Mouse (Mus musculus) mouse embryonic stem cell (cell line): Measurements from ENCODE around the gene Lhx6.

Experiments
- in situ Hi-C, 2 experiments: fragments of 300-500 bp; cut with MboI; formaldehyde crosslinking; loops; 1 replicate in 1 of 2; 3 replicates in 1 of 2; pipeline ENCODE4 v1.14.3; 2019 to 2020; ENCODE audit warnings: low sequenced_read_pairs in 2 of 2, low pct_unique_long_range_greater_than_20kb in 1 of 2, mixed read lengths in 1 of 2; ENCODE audit not compliant: unreplicated experiment in 1 of 2

Gene Lhx6

GRCm38 (mm10) chr2:36097129-36097815, 7.9 kb downstream of the Lhx6 start:
- in situ Hi-C loops = no loop called here

- in situ Hi-C loops = no loop called here
Observed at GRCm38 (mm10) chr2:36093914-36094475, 11.2 kb downstream of the Lhx6 start.

DNA sequence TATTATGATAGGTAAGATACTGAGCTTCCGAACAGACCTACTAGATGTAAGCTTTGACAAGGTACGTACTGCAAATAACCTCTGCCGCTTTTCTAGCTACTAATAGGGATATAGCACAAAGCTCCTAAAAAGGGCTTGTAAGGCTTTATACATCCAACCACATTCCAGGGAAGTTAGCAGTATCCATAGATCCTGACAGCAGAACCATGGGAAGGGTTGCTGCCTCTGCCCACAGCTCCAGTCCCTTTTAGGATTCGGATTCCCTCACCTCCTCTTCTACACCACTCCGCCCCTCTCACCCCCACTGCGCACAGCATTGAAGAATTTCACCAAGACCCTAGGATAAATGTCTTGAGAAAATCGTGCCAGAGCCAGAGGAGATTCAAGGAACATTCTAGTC, 11.9 kb downstream of the Lhx6 start:
- in situ Hi-C loops = no loop called here

GRCm38 (mm10) chr2:36092748-36093147, 12.5 kb downstream of the Lhx6 start:
- in situ Hi-C loops = no loop called here

DNA sequence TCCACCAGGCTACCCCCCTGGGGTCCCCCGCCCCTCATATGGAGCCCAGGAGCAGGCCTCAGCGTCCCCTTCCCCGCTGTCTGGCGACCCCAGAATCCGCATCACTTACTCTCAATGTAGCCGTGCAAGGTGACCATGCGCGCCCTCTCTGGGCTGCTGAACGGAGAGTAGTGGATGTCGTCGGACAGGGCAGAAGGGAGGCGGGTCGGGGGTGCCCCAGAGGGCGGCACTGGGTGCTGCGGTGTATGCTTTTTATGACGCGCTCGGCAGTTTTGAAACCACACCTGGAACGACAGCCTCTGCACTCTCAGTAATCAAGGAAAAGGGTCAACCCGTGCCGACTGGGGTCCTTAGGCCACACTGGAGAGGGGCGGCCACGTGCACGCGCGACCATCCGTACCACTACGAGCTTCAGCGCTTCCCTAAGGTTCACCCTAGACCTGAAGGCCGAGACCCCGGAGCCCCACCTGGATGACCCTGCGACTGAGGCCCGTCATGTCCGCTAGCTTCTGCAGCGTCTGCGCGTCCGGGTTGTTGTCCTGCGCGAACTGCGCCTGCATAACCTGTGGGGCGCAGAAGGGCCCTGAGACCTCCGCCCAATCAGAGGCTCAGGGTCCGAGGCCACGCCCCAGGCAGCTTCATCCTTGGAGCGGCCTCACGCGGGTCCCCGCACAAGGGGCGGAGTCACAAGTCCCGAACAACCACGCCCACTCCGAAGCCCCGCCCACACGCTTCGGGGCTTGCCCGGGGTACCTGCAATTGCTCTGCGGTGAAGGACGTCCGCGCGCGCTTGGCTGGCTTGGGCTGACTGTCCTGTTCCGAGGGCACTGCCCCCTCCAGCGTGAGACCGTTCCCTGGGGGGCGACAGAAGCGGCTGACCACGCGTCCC, 14.1 kb downstream of the Lhx6 start:
- in situ Hi-C loops = no loop called here

DNA sequence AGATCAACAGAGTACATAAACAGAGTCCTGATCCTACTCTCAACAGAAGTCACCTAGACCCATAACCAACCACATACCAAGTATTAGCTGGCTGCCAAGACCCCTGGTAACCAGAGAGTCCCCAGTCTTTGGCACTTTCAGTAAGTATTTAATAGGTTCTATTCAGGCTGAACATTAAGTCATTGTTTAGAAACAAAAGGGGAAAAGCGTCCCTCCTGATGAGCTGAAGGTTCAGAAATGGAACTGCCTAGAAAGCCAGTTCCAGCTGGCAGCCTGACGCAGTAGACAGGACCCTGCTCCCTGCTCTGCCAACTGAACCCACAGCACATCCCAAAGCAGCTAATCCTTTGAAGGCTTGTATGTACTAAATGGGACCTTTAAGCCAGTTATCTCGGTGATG, 16.0 kb downstream of the Lhx6 start:
- in situ Hi-C loops = no loop called here

DNA sequence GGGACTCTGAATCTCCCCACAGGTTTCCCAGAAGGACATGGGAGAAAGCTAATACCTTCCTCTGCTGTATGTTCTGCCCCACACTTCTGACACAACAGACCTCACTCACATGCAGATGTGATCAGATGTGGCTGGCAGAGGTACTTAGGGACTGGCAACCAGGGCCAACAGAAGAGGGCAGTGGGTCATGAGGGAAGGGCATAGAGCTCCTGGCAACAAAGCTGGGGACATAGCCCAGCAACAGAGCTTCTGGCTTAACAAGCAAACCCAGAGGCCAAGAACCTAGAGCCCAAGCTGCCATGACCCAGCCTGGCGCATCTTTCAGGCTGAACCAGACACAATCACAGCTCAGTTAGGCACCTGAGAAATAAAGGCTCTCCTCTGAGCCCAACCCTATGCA, 20.2 kb downstream of the Lhx6 start:
- in situ Hi-C loops = no loop called here

- in situ Hi-C loops = no loop called here
Observed at GRCm38 (mm10) chr2:36082802-36083580, 22.2 kb downstream of the Lhx6 start.

- in situ Hi-C loops = no loop called here
Observed at GRCm38 (mm10) chr2:36081446-36081845, 23.8 kb downstream of the Lhx6 start.

GRCm38 (mm10) chr2:36077160-36077761, 27.9 kb downstream of the Lhx6 start:
- in situ Hi-C loops = no loop called here

DNA sequence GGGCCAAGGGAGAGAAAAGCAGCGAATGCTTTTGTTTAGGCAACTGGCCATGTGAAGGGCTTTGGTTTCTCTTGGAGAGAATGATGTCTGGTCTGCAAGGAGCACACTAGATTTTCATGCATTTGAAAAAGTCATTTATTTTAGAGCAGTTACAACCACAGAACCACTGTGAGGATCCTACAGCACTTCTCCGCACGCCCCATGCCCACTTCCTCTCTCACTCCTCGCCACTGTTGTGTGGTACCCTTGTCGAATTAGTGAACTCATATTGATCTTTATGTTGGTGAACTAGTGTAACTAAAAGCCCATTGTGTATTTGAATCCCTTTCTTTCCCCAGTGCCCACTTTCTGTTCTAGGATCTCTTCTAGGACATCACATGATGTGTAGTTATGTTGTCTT, 30.0 kb downstream of the Lhx6 start:
- in situ Hi-C loops = no loop called here

- in situ Hi-C loops = no loop called here
Observed at GRCm38 (mm10) chr2:36073781-36074180, 31.4 kb downstream of the Lhx6 start.

DNA sequence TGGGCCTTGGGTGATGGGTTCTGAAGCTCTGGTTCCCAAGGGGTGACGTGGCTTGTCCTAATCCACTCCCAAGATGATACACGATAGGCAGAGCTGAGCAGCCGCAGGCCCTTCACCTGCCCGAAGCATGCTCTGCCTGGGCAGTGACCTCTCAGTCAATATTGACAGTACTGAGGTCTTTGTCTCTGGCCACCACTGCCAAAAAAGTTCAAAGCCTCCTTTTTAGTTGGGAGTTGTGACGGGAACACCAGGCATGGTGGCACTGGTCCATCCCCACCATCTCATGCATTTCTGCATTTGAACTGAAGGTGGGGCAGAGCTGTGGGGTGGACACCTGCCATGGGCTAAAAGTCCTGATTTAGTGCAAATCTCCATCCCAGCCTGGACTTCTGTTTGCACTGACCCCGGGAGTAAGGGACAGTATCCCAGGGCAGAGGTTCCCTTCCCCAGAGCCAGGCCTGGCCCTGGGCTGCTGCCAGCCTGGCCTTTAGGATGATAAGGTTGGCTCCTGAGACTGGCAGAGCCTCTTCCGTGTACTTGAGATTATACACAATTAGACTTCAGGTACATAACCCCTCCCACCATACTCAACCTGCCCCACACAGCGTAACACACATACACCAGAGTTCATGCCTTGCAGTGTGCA, 33.4 kb downstream of the Lhx6 start:
- in situ Hi-C loops = no loop called here

GRCm38 (mm10) chr2:36067132-36067531, 38.1 kb downstream of the Lhx6 start:
- in situ Hi-C loops = no loop called here

GRCm38 (mm10) chr2:36061409-36061808, 43.8 kb downstream of the Lhx6 start:
- in situ Hi-C loops = no loop called here

GRCm38 (mm10) chr2:36056248-36056647, 49.0 kb downstream of the Lhx6 start:
- in situ Hi-C loops = no loop called here

- in situ Hi-C loops = no loop called here
Observed at GRCm38 (mm10) chr2:36053249-36053648, 52.0 kb downstream of the Lhx6 start.

GRCm38 (mm10) chr2:36049567-36049954, 55.6 kb downstream of the Lhx6 start:
- in situ Hi-C loops = no loop called here
